Mouse (Mus musculus) neural tube, embryonic 15.5 days (tissue): ENCODE measurements around the gene Arfgef3. TPM values are rescaled to one million over a fixed set of nuclear protein-coding genes. Genes with fewer than 3 reads are reported as not detected.
"Not testable (repeated sequence)": the region's sequence is repeated elsewhere in the genome, so short reads cannot be mapped to it uniquely, and the experiment has no call there.

Experiments used
- ATAC-seq: fragments of 200-750 bp; cut with Nextera tagmentation; 2 replicates; pipeline ENCODE4 v1.8.0; 2017; ENCODE audit warnings: mild to moderate bottlenecking, moderate TSS enrichment, moderate library complexity; ENCODE audit not compliant: low FRiP score
- H3K27ac ChIP-seq: fragments of 300-500 bp; sonication (generic); replicated peaks from 2 replicates; pipeline ENCODE4 v1.5.1; 2015; ENCODE audit warnings: mild to moderate bottlenecking, inconsistent platforms
- H3K27me3 ChIP-seq: fragments of 300-500 bp; sonication (generic); replicated peaks from 2 replicates; pipeline ENCODE4 v1.6.1; 2015; ENCODE audit warnings: inconsistent platforms
- H3K36me3 ChIP-seq: fragments of 300-500 bp; sonication (generic); 2 replicates; pipeline ENCODE4 v1.6.1; 2015; ENCODE audit warnings: inconsistent platforms
- H3K4me1 ChIP-seq: fragments of 300-500 bp; sonication (generic); 2 replicates; pipeline ENCODE4 v1.6.1; 2015; ENCODE audit warnings: inconsistent platforms
- H3K4me2 ChIP-seq: fragments of 300-500 bp; sonication (generic); 2 replicates; pipeline ENCODE4 v1.6.1; 2015; ENCODE audit warnings: inconsistent platforms, mild to moderate bottlenecking, moderate library complexity
- H3K4me3 ChIP-seq: fragments of 300-500 bp; sonication (generic); replicated peaks from 2 replicates; pipeline ENCODE4 v1.5.1; 2015; ENCODE audit warnings: mild to moderate bottlenecking, inconsistent platforms
- H3K9ac ChIP-seq: fragments of 300-500 bp; sonication (generic); replicated peaks from 2 replicates; pipeline ENCODE4 v1.6.1; 2015; ENCODE audit warnings: mild to moderate bottlenecking, inconsistent platforms
- H3K9me3 ChIP-seq: fragments of 300-500 bp; sonication (generic); replicated peaks from 2 replicates; pipeline ENCODE4 v1.6.1; 2016; ENCODE audit warnings: inconsistent platforms
- WGBS: fragments of 180-500 bp; shearing (Covaris S2); methylation state at CpG from one replicate; pipeline ENCODE4 v1.1.7; 2015; ENCODE audit warnings: mixed read lengths; 5-methylcytosine and 5-hydroxymethylcytosine counted together
- polyA plus RNA-seq: library from polyadenylated mRNA; unstranded; fragments of >200 nt; fragmentation: Nextera tagmentation; extraction: Ambion mirVana; gene quantifications from 2 replicates; pipeline ENCODE4 v1.2.1, GENCODE M21; 2015

Arfgef3 gene
- polyA plus RNA-seq, 1 experiment from 2014 or later, result 7.4 TPM

DNA sequence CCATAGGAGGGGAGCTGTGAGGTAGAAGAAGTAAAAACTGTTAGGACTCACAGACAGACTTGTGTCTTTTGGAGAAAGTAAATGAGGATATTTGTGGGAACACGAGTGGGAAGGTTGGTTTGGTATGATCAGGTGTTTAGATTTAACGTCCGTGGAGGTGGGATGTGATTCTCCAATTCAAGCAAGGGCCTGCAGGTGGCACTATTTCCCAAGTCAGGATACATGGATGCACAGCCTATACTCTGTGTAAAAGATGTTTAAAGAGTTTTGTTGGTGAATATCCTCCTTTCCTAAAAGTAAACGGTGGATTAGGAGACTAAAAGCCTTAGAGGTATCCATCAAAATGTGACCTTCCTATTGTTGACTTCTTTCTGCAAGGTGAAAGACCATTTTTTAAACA, 180.8 kb downstream of the Arfgef3 start:
- no peak overlapping the region for H3K9ac ChIP-seq
- H3K36me3 ChIP-seq, result no peaks in the 10 kb centered on the region
- H3K4me2 ChIP-seq, result no peak overlapping the region
- H3K4me3 ChIP-seq, result no peak overlapping the region
- WGBS, result 9% methylated on average over 4 of the region's 4 CpGs
- peak; percentile 70; the same call in 1 of the 2 replicates for ATAC-seq
- no peaks in the 10 kb centered on the region for H3K9me3 ChIP-seq
- H3K27me3 ChIP-seq, result no peaks in the 10 kb centered on the region
- H3K27ac ChIP-seq, result no peak overlapping the region
- H3K4me1 ChIP-seq, result no peaks in the 10 kb centered on the region

DNA sequence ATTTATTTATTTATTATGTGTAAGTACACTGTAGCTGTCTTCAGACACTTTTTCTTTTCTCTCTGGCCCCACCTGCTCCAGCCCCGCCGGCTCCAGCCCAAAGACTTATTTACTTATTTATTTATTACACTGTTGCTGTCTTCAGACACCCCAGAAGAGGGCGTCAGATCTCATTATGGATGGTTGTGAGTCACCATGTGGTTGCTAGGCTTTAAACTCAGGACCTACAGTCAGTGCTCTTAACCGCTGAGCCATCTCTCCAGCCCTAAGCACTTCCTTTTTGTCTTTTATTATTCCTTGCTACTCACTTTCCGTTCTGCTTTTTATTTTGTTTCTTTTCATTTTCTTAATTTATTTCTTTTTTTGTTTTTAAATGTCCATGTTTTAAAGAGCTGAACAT, 182.3 kb downstream of the Arfgef3 start:
- Histone ChIP-seq H3K27ac (no peak overlapping the region), H3K27me3 (no peaks in the 10 kb centered on the region), H3K9ac (no peak overlapping the region), H3K36me3 (no peaks in the 10 kb centered on the region), H3K4me2 (no peak overlapping the region), H3K4me3 (no peak overlapping the region), H3K4me1 (no peaks in the 10 kb centered on the region), H3K9me3 (no peaks in the 10 kb centered on the region)
- no peak for ATAC-seq
- 47% methylated on average over 5 of the region's 5 CpGs for WGBS

DNA sequence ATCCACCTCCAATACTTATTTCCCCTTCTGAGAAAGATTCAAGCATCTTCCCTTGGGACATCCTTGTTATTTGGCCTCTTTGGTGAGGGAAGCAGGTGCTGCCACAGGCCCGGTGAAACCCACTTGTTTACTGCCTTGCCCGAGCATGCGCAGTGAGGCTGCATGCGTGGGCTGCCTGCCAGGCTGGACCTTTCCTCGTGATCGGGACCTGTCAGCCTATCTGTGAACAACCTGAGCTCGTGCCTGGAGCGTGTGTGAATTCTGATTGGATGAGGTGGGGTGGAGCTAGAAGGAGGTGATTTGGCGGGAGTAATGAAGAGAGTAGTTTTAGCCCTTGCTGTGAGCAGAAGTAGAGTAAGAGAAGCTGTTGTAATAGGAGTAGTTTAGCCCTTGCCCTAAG, 184.7 kb downstream of the Arfgef3 start:
- not testable (repeated sequence) for H3K9me3 ChIP-seq, H3K27ac ChIP-seq, H3K36me3 ChIP-seq, H3K27me3 ChIP-seq, ATAC-seq, H3K9ac ChIP-seq, H3K4me2 ChIP-seq, H3K4me1 ChIP-seq, H3K4me3 ChIP-seq
- WGBS, result 87% methylated on average over 9 of the region's 9 CpGs

DNA sequence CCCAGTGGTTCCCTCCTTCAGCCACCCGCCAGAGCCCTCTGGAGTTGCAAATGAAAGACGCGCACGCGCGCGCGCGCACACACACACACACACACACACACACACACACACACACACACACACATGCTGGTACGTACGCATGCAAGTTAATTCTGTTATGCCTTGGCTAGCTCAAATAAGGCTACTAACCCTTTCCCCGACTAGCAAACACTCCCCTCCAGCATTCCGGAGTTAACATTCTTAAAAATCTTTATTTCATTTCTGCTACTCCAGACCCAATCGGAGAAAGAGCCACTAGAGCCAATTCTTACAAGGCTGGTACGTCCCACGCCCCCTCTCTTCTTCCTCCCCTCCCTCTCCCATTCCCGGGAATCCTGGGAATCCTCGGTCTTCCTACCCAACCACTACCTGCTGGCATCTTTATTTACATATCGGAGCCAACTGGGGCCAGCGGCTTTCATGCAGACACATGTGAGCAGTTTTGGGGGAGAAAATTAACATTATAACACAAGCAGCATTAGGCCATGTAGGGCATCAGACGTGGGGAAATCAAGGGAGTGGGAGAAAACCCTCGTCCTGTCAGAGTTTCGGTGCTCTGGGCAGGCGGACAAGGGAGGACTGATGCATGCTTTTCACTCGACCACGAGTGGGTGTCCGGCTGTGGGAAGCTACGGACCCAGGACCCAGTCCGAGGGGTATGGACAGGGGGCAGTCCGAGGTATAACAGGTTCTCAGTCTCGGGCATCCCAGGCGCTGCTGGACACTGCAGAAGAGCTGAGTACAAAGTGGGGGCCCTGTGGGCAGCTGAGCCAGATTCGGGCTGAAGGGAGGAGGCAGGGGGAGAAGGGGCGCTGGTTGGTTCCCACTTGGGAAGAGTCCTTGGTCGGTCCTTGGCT, 194.2 kb downstream of the Arfgef3 start:
- Histone ChIP-seq H3K9ac (peak overlapping the region; percentile 38), H3K27me3 (no peaks in the 10 kb centered on the region), H3K36me3 (no peaks in the 10 kb centered on the region), H3K4me2 (peak overlapping the region; percentile 64), H3K4me1 (peaks cover 14% of the 10 kb centered on the region; the same call in 1 of the 2 replicates), H3K9me3 (no peaks in the 10 kb centered on the region), H3K27ac (peak overlapping the region; percentile 43), H3K4me3 (peak overlapping the region; percentile 43)
- 3% methylated on average over 35 of the region's 35 CpGs for WGBS
- peak; percentile 81 for ATAC-seq

DNA sequence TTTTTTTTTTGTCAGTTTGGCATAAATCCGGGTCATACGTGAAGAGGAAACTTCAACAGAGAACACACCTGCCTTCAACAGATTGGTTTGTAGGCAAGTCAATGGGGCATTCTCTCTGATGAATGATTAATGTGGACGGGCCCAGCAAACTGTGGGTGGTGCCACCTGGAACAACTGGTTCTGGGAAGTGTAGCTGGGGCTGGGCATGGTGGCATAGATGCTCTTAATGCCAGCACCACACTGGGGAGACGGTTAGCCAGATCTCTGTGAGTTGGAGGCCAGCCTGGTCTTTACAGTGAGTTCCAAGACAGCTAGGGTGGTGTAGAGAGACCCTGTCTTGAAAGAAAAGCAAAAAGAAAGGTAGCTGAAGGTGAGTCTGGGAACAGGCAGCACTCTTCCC, 196.4 kb downstream of the Arfgef3 start:
- H3K4me2 ChIP-seq, result no peak overlapping the region
- no peak overlapping the region for H3K9ac ChIP-seq
- H3K4me1 ChIP-seq, result peaks cover 14% of the 10 kb centered on the region; the same call in 1 of the 2 replicates
- ATAC-seq, result no peak
- H3K4me3 ChIP-seq, result no peak overlapping the region
- no peaks in the 10 kb centered on the region for H3K27me3 ChIP-seq
- no peak overlapping the region for H3K27ac ChIP-seq
- H3K9me3 ChIP-seq, result no peaks in the 10 kb centered on the region
- H3K36me3 ChIP-seq, result no peaks in the 10 kb centered on the region
- 88% methylated on average over 4 of the region's 4 CpGs for WGBS

DNA sequence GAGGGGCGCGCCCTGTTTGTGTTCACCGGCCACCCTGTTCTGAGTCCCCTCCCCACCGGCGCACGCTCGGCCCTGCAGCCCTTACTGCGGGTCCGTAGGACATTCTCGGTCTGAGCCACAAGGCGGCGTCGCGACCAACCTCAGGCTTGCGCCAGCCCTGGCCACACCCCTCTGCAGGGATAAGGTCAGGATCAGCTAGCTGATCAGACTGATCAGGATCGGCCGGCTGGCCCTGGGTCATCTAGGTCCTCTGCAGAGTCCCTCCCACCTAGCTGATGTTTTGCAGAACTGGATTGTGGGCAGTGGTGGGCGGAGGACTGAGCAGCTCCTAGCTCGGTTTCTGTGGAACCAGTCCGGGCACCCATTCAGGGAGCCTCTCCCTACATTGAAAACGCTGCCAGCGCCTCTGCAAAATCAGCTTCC, 197.9 kb downstream of the Arfgef3 start, which contains the start of gene Hebp2:
Hebp2 (minus strand) TSS at position 264 of the 423 bp plus-strand sequence.
- ATAC-seq, result peak; percentile 90
- WGBS, result under 1% methylated on average over 22 of the region's 22 CpGs

DNA sequence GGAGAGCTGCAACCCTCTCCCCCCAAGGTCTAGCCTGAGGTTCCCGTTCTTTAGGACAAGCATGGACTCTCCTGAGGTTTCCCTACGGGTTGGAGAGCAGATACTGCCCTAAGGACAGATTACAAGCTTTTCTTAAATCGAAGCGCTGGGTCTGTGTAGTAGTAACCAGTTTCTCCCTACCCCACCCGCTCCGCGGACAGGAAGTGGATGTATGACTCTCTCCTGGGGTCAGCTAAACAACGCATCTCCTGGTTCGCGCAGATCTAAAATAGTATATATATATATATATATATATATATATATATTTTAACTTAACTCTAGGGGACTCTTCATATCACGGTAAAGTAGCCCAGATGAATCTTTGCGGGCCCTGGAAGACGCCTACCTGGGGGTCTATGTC, 198.4 kb downstream of the Arfgef3 start:
- Histone ChIP-seq H3K4me3 (peak overlapping the region; percentile 61), H3K4me1 (peaks cover 14% of the 10 kb centered on the region; the same call in 1 of the 2 replicates), H3K27me3 (no peaks in the 10 kb centered on the region), H3K9me3 (no peaks in the 10 kb centered on the region), H3K9ac (peak overlapping the region; percentile 67), H3K4me2 (peak overlapping the region; percentile 82), H3K36me3 (no peaks in the 10 kb centered on the region), H3K27ac (peak overlapping the region; percentile 73; the same call in 1 of the 2 replicates)
- ATAC-seq, result no peak
- 7% methylated on average over 13 of the region's 13 CpGs for WGBS

More for the DNA sequence above, 197.9 kb downstream of the Arfgef3 start, which contains the start of gene Hebp2:
- H3K27ac ChIP-seq, result peak within 1 kb of the TSS; percentile 73
- H3K4me3 ChIP-seq, result peak within 1 kb of the TSS; percentile 61
- peak within 1 kb of the TSS; percentile 82 for H3K4me2 ChIP-seq
- no peaks in the 10 kb centered on the region for H3K36me3 ChIP-seq
- peaks cover 14% of the 10 kb centered on the region; the same call in 1 of the 2 replicates for H3K4me1 ChIP-seq
- H3K9me3 ChIP-seq, result no peaks in the 10 kb centered on the region
- H3K27me3 ChIP-seq, result no peaks in the 10 kb centered on the region
- peak within 1 kb of the TSS; percentile 67 for H3K9ac ChIP-seq

DNA sequence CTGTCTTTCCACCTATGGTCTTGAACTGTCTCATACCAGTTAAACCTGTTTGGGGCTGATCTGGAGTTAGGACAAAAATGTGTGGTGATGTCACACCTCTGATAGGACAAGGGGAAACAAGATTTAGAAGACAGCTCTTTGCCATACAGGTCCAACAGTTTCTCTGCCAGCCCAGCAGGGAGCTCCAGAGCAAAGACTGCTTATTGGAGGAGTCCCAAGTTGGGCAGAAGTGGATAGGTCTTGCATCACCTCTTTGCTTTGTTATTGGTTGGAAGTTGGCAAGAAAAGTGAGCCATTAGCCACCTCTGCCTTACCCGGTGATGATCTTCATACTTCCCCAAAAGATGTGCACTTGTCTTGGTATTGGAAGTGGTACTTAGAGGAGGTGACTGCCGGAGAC, 206.9 kb downstream of the Arfgef3 start:
- Histone ChIP-seq H3K4me1 (no peaks in the 10 kb centered on the region), H3K36me3 (peaks cover 18% of the 10 kb centered on the region), H3K9ac (no peak overlapping the region), H3K27ac (no peak overlapping the region), H3K4me2 (no peak overlapping the region), H3K9me3 (no peaks in the 10 kb centered on the region), H3K4me3 (no peak overlapping the region), H3K27me3 (no peaks in the 10 kb centered on the region)
- WGBS, result 97% methylated on average over 2 of the region's 2 CpGs
- no peak for ATAC-seq

DNA sequence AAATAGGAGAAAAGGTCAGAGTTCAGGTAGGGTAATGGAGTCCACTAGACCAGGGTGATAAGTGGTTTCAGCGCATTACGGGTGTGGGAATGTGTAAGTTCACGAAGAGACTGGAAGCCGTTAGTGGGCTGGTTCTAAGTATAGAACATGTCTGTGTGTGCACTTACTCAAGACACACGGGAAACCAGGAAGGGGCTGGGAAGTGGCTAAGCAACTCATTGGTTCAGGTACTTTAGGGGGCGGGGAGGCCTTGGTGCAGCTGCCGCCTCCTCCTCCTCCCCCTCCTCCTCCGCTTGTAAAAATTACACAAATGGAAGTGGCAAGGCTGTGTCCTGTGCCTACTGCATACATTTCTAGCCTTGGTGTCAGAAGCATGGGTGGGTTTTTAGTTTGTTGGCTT, 211.5 kb downstream of the Arfgef3 start:
- ATAC-seq, result no peak
- Histone ChIP-seq H3K4me3 (no peak overlapping the region), H3K27ac (no peak overlapping the region), H3K9me3 (no peaks in the 10 kb centered on the region), H3K4me1 (peaks cover 10% of the 10 kb centered on the region), H3K4me2 (no peak overlapping the region), H3K27me3 (no peaks in the 10 kb centered on the region), H3K36me3 (peaks cover 32% of the 10 kb centered on the region), H3K9ac (no peak overlapping the region)
- WGBS, result 71% methylated on average over 8 of the region's 8 CpGs

Other genes with a start within 250 kb of the Arfgef3 start
- 15.5 and 18.3 TPM in 2 replicates for gene Hebp2, start 197.9 kb downstream of the Arfgef3 start, polyA plus RNA-seq
- 0.28 and 0.50 TPM in 2 replicates for gene Gm4922, start 42.8 kb upstream of the Arfgef3 start, polyA plus RNA-seq
- gene Perp, start 101.1 kb upstream of the Arfgef3 start, polyA plus RNA-seq, result 9.0 and 26.8 TPM in 2 replicates